Mouse (Mus musculus): ENCODE measurements around the gene Fau.

DNA sequence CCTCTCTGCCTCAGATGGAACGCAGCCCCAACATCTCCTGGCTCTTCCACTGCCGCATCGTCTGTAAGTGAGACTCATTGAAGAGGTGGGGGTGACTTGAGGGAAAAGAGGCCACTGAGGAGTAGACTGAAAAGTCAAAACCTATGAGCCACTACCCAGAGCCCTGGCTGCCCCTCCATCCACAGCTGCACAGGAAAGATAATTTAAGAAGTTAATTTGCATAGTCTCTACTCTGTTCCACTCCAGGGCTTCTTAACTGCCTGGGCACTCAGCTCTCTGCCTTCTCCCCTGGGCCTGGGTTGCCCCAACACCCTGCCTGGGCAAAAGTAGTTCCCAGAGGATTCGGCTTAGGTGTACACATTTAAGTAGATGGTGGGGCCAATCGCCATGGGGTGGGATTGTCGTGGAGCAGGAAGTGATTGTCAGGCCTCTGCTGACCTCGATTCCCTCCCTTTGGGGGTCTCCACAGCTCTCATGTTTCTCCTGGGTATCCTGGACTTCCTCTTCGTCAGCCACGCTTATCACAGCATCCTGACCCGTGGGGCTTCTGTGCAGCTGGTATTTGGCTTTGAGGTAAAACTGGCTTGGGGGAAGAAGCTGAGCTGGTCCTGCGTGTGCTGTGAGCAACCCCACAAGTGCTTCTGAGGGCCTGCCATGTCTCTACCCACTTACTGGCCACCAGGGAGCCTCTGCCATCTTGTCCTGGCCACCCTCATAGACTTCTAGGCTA lies 8.8 kb upstream of the Fau start:
- no peak for TF ChIP-seq POLR2A (IDR thresholded peaks at IDR 0.05; ENCODE audit: low read depth, low read length)
- TF ChIP-seq CTCF (conservative IDR thresholded peaks at IDR 0.05; ENCODE audit: insufficient read depth, insufficient read length, low read depth, low read length): no peak

Measured in kidney, adult 2 months (tissue).